17 mouse cellular contexts compared by ENCODE assay signal in genomic region chr3:119064746-119065145, GRCm38 (mm10).
"Had no signal": no experiment of that assay in that cellular context is flagged by ENCODE, and none has a peak within 500 bp of the region (broad histone marks: within the 10 kb centered on the region; RNA-seq: fewer than 3 reads in every experiment).

No protein-coding gene starts in this region.

- H3K9ac ChIP-seq: liver, embryonic 13.5 days; midbrain, embryonic 13.5 days; stomach, embryonic 15.5 days had no signal

- H3K36me3 ChIP-seq: liver, embryonic 13.5 days; midbrain, embryonic 13.5 days; stomach, embryonic 15.5 days had no signal

- H3K4me3 ChIP-seq: layer of hippocampus, adult 2 months; liver, embryonic 13.5 days; midbrain, embryonic 13.5 days; stomach, embryonic 15.5 days had no signal

- H3K4me2 ChIP-seq: liver, embryonic 13.5 days; midbrain, embryonic 13.5 days; stomach, embryonic 15.5 days had no signal

- H3K27me3 ChIP-seq: liver, embryonic 13.5 days; midbrain, embryonic 13.5 days; stomach, embryonic 15.5 days had no signal

- ATAC-seq: intestine, embryonic 16.5 days; midbrain, embryonic 13.5 days had no signal

- H3K4me1 ChIP-seq: liver, embryonic 13.5 days; stomach, embryonic 15.5 days had no signal

- H3K27ac ChIP-seq: layer of hippocampus, adult 2 months; liver, embryonic 13.5 days; midbrain, embryonic 13.5 days; stomach, embryonic 15.5 days had no signal

- DNase-seq: kidney, adult 18-20 months; kidney, adult 9 months; kidney, postnatal 14 days; layer of hippocampus, adult 9-11 months; liver, embryonic 13.5 days; lung, adult 2 months; lung, postnatal 14 days; lung, postnatal 4 days; right cerebral cortex, adult 18-20 months; right cerebral cortex, postnatal 14 days; right cerebral cortex, postnatal 4 days; thymus, postnatal 14 days; thymus, postnatal 4 days had no signal

- H3K9me3 ChIP-seq: liver, embryonic 13.5 days; midbrain, embryonic 13.5 days; stomach, embryonic 15.5 days had no signal
